Mouse (Mus musculus) adrenal gland, adult 2 months (tissue): ENCODE measurements around the gene Enpep. TPM values are rescaled to one million over a fixed set of nuclear protein-coding genes. Genes with fewer than 3 reads are reported as not detected.
A peak's percentile ranks its signal among the peaks of the same experiment; 100 is the strongest.

Experiments
- DNase-seq: peaks from one replicate; pipeline ENCODE4 v3.0.0; 2021
- polyA plus RNA-seq: library from polyadenylated mRNA; depleted of rRNA; stranded (reverse); fragments of >200 nt; gene quantifications from 2 replicates; pipeline ENCODE4 v1.2.3, GENCODE M21; 2012
- total RNA-seq, 2 experiments: library from RNA; stranded (reverse); gene quantifications; 2 replicates each; pipeline ENCODE4 v1.2.3; 2021

Enpep gene
- total and polyA plus RNA-seq, 3 experiments: 1.5 to 18.2 (median 10.6) TPM

GRCm38 (mm10) chr3:129312511-129312910 is 20.0 kb downstream of the Enpep start:
- no peak for DNase-seq

- peak; percentile 14 for DNase-seq
These were observed 20.6 kb downstream of the Enpep start for GRCm38 (mm10) chr3:129311951-129312350.

GRCm38 (mm10) chr3:129309926-129310325 is 22.6 kb downstream of the Enpep start:
- no peak for DNase-seq

GRCm38 (mm10) chr3:129308876-129309275 is 23.6 kb downstream of the Enpep start:
- no peak for DNase-seq

- no peak for DNase-seq
These were observed 24.3 kb downstream of the Enpep start for GRCm38 (mm10) chr3:129308102-129308752.

GRCm38 (mm10) chr3:129303941-129304340 is 28.6 kb downstream of the Enpep start:
- DNase-seq: no peak

GRCm38 (mm10) chr3:129299874-129300273 is 32.6 kb downstream of the Enpep start:
- DNase-seq: no peak

- DNase-seq: no peak
These were observed 33.9 kb downstream of the Enpep start for GRCm38 (mm10) chr3:129298606-129299005.

- DNase-seq: peak; percentile 82
These were observed 35.5 kb downstream of the Enpep start for GRCm38 (mm10) chr3:129296994-129297393.

GRCm38 (mm10) chr3:129295883-129296282 is 36.6 kb downstream of the Enpep start:
- DNase-seq: peak; percentile 40

- DNase-seq: no peak
These were observed 43.0 kb downstream of the Enpep start for GRCm38 (mm10) chr3:129289536-129289935.

- DNase-seq: no peak
These were observed 45.4 kb downstream of the Enpep start for GRCm38 (mm10) chr3:129287140-129287539.

- DNase-seq: no peak
These were observed 46.1 kb downstream of the Enpep start for GRCm38 (mm10) chr3:129286426-129286825.

GRCm38 (mm10) chr3:129284326-129284725 is 48.2 kb downstream of the Enpep start:
- no peak for DNase-seq

GRCm38 (mm10) chr3:129279441-129279840 is 53.1 kb downstream of the Enpep start:
- DNase-seq: no peak

- no peak for DNase-seq
These were observed 59.2 kb downstream of the Enpep start for GRCm38 (mm10) chr3:129273156-129273831.

GRCm38 (mm10) chr3:129270044-129270443 is 62.5 kb downstream of the Enpep start:
- no peak for DNase-seq

- no peak for DNase-seq
These were observed 63.4 kb downstream of the Enpep start for GRCm38 (mm10) chr3:129268886-129269683.

- no peak for DNase-seq
These were observed 74.0 kb downstream of the Enpep start for GRCm38 (mm10) chr3:129258497-129258896.

- DNase-seq: peak; percentile 19
These were observed 75.8 kb downstream of the Enpep start for GRCm38 (mm10) chr3:129256766-129257165.

- DNase-seq: no peak
These were observed 76.2 kb downstream of the Enpep start for GRCm38 (mm10) chr3:129256283-129256682.

- no peak for DNase-seq
These were observed 78.3 kb downstream of the Enpep start for GRCm38 (mm10) chr3:129254246-129254645.

GRCm38 (mm10) chr3:129250997-129251396 is 81.5 kb downstream of the Enpep start:
- no peak for DNase-seq
